In the genomic region with DNA sequence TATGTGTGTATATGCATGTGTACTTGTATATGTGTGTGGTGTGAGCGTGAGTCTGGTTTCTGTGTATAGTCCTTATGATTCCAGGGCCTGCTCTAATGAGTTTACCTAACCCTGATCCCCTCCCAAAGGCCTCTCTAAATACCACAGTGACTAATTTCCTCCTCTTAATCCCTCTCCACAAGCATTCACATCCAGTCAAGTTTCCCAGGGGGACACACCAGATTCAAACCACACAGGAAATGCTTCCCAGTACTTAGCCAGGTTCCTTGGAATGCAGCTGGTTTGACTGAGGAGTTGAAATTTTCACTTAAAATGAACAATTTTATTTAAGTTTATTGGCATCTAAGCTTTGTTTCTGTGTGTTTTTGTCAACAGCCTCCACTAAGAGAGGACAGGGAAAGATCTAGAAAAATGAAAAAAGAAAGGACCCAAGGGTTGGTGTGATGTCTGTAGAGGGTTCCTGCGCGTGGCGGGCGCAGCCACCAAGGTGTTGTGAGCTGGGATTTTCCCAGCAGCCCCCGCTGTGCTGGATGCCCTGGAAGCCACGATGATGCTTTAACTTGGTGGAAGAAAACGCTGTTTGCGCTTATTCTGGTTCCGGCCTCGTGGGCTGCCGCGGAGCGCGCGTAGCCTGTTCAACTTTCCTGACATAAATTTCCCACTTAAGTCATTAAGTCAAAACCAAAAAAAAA, we compare ENCODE assay signal across 7 mouse cellular contexts. TPM values are rescaled to one million over a fixed set of nuclear protein-coding genes. Genes with fewer than 3 reads are reported as not detected.
DNase-seq lines count a peak whose midpoint lies in the region; ATAC-seq and TF ChIP-seq lines count a peak whose summit lies in the region.

No protein-coding gene starts in this region.

- H3K4me3 ChIP-seq in neural tube, embryonic 11.5 days (ENCODE audit: low read depth, low read length), result peak overlapping the region; percentile 29
- peak overlapping the region; percentile 28 for H3K4me3 ChIP-seq in cortical plate, adult 2 months (ENCODE audit: insufficient read depth, low read length)
- peak overlapping the region; percentile 40 for H3K4me3 ChIP-seq in hindbrain, embryonic 14.5 days (replicated peaks; ENCODE audit: low read length)
- peak overlapping the region; percentile 34 for H3K4me3 ChIP-seq in midbrain, embryonic 14.5 days (replicated peaks; ENCODE audit: low read depth, low read length)

- intact Hi-C loops in left cerebral cortex, postnatal 36 days (cut with DNase I), result loop anchor here (1.0 to 5.0 kb wide), 3 partner anchors 57 to 108 kb away; partner anchors contain the start of gene Nsmce1

- H3K9ac ChIP-seq in neural tube, embryonic 11.5 days (ENCODE audit: low read length), result peak overlapping the region; percentile 47
- H3K9ac ChIP-seq in hindbrain, embryonic 14.5 days, result peak overlapping the region; percentile 61
- peak overlapping the region; percentile 44 for H3K9ac ChIP-seq in midbrain, embryonic 14.5 days (replicated peaks; ENCODE audit: low read length)

- DNase-seq in neural tube, embryonic 11.5 days (ENCODE audit: low spot score), result no peak
- no peak for DNase-seq in neural tube, embryonic 10.5 days (ENCODE audit: extremely low spot score, low spot score)
- DNase-seq in hindbrain, embryonic 14.5 days (ENCODE audit: low spot score), result no peak
- peak; percentile 42 for DNase-seq in midbrain, embryonic 14.5 days
- no peak for DNase-seq in left cerebral cortex, postnatal 36 days (ENCODE audit: low spot score in 2 of 2)

- TF ChIP-seq POLR2A in cortical plate, adult 2 months (IDR thresholded peaks at IDR 0.05; ENCODE audit: extremely low read depth, insufficient read depth, low read length), result no peak

- no peak for TF ChIP-seq CTCF in cortical plate, adult 2 months (IDR thresholded peaks at IDR 0.05; ENCODE audit: extremely low read depth, insufficient read depth, low read length)

- no peaks in the 10 kb centered on the region for H3K4me1 ChIP-seq in neural tube, embryonic 11.5 days (ENCODE audit: control insufficient read depth, insufficient read depth, low read length)
- no peaks in the 10 kb centered on the region for H3K4me1 ChIP-seq in cortical plate, adult 2 months (ENCODE audit: control insufficient read depth, insufficient read depth, low read length)
- 0 out of 2 replicates have a peak, but pooled peaks cover 3% of the 10 kb centered on the region for H3K4me1 ChIP-seq in hindbrain, embryonic 14.5 days (replicated peaks; ENCODE audit: control insufficient read depth, insufficient read depth, low read length)
- H3K4me1 ChIP-seq in midbrain, embryonic 14.5 days (ENCODE audit: control insufficient read depth, insufficient read depth, low read length), result peaks cover 5% of the 10 kb centered on the region

- no peaks in the 10 kb centered on the region for H3K27me3 ChIP-seq in neural tube, embryonic 11.5 days (ENCODE audit: control insufficient read depth, insufficient read depth, low read length)
- H3K27me3 ChIP-seq in hindbrain, embryonic 14.5 days (ENCODE audit: control insufficient read depth, insufficient read depth, low read length), result no peaks in the 10 kb centered on the region
- H3K27me3 ChIP-seq in midbrain, embryonic 14.5 days (ENCODE audit: control insufficient read depth, insufficient read depth, low read length), result no peaks in the 10 kb centered on the region

- ATAC-seq in neural tube, embryonic 11.5 days (ENCODE audit: insufficient read depth, low FRiP score, low TSS enrichment), result no peak
- ATAC-seq in hindbrain, embryonic 14.5 days (ENCODE audit: low FRiP score), result no peak
- no peak for ATAC-seq in midbrain, embryonic 14.5 days (ENCODE audit: low FRiP score, low TSS enrichment)
- ATAC-seq in erythroid progenitor cell, adult 5-6 weeks (replicated peaks; ENCODE audit: low FRiP score, poor library complexity, severe bottlenecking), result no peak

- H3K36me3 ChIP-seq in neural tube, embryonic 11.5 days (ENCODE audit: control insufficient read depth, insufficient read depth, low read length), result no peaks in the 10 kb centered on the region
- no peaks in the 10 kb centered on the region for H3K36me3 ChIP-seq in hindbrain, embryonic 14.5 days (replicated peaks; ENCODE audit: control insufficient read depth, insufficient read depth)
- no peaks in the 10 kb centered on the region for H3K36me3 ChIP-seq in midbrain, embryonic 14.5 days (ENCODE audit: control insufficient read depth, insufficient read depth, low read length)

- no peak overlapping the region for H3K27ac ChIP-seq in neural tube, embryonic 11.5 days (ENCODE audit: low read depth, low read length)
- no peak overlapping the region for H3K27ac ChIP-seq in cortical plate, adult 2 months (ENCODE audit: insufficient read depth, low read length)
- no peak overlapping the region for H3K27ac ChIP-seq in hindbrain, embryonic 14.5 days
- H3K27ac ChIP-seq in midbrain, embryonic 14.5 days (replicated peaks; ENCODE audit: low read depth, low read length), result no peak overlapping the region

- 10% methylated on average over 16 of the region's 16 CpGs for WGBS in neural tube, embryonic 11.5 days
- 9% methylated on average over 16 of the region's 16 CpGs for WGBS in hindbrain, embryonic 14.5 days
- 6% methylated on average over 16 of the region's 16 CpGs for WGBS in midbrain, embryonic 14.5 days

- H3K9me3 ChIP-seq in neural tube, embryonic 11.5 days (ENCODE audit: control insufficient read depth, low read length), result no peaks in the 10 kb centered on the region
- H3K9me3 ChIP-seq in hindbrain, embryonic 14.5 days (ENCODE audit: control insufficient read depth, low read length), result no peaks in the 10 kb centered on the region
- no peaks in the 10 kb centered on the region for H3K9me3 ChIP-seq in midbrain, embryonic 14.5 days (ENCODE audit: control insufficient read depth, low read length)

- peak overlapping the region; percentile 76 for H3K4me2 ChIP-seq in neural tube, embryonic 11.5 days (ENCODE audit: low read depth)
- peak overlapping the region; percentile 96 for H3K4me2 ChIP-seq in hindbrain, embryonic 14.5 days (replicated peaks)
- H3K4me2 ChIP-seq in midbrain, embryonic 14.5 days (ENCODE audit: low read length), result peak overlapping the region; percentile 81

RNA-seq across cellular contexts. Expression of gene Il21r, which starts 22.5 kb away (rescaled TPM):
- polyA plus RNA-seq in neural tube, embryonic 11.5 days (2014; fragmentation: Nextera tagmentation; extraction: Ambion mirVana), result 0.25 and 0.42 TPM in 2 replicates
- 1.3 and 1.5 TPM in 2 replicates for polyA plus RNA-seq in cortical plate, adult 2 months (2012; rRNA removed)
- polyA plus RNA-seq in hindbrain, embryonic 14.5 days (2014; fragmentation: Nextera tagmentation; extraction: Ambion mirVana), result 0.40 and 0.50 TPM in 2 replicates
- polyA plus RNA-seq in midbrain, embryonic 14.5 days (2014; fragmentation: Nextera tagmentation; extraction: Ambion mirVana), result 0.13 TPM in 1 of 2 replicates, not detected in the other
- total RNA-seq in erythroid progenitor cell, adult 5-6 weeks (2015; ENCODE audit: low replicate concordance), result 1.7 and 1.8 TPM in 2 replicates
- 2.2 and 2.7 TPM in 2 replicates for total RNA-seq in erythroid progenitor cell, adult 5-6 weeks (2017; ENCODE audit: low replicate concordance)
- 1 to 10 TPM; 1.5 to 1.6 TPM for total RNA-seq in left cerebral cortex, postnatal 36 days (2021)

RNA-seq across cellular contexts. Expression of gene Il4ra, which starts 28.9 kb away (rescaled TPM):
- 3.3 and 4.5 TPM in 2 replicates for polyA plus RNA-seq in neural tube, embryonic 11.5 days (2014; fragmentation: Nextera tagmentation; extraction: Ambion mirVana)
- polyA plus RNA-seq in cortical plate, adult 2 months (2012; rRNA removed), result 5.4 and 6.2 TPM in 2 replicates
- 3.9 and 4.6 TPM in 2 replicates for polyA plus RNA-seq in hindbrain, embryonic 14.5 days (2014; fragmentation: Nextera tagmentation; extraction: Ambion mirVana)
- 2.4 and 4.7 TPM in 2 replicates for polyA plus RNA-seq in midbrain, embryonic 14.5 days (2014; fragmentation: Nextera tagmentation; extraction: Ambion mirVana)
- total RNA-seq in erythroid progenitor cell, adult 5-6 weeks (2015; ENCODE audit: low replicate concordance), result 0.84 and 2.2 TPM in 2 replicates
- 3.3 and 5.7 TPM in 2 replicates for total RNA-seq in erythroid progenitor cell, adult 5-6 weeks (2017; ENCODE audit: low replicate concordance)
- total RNA-seq in left cerebral cortex, postnatal 36 days (2021), result 1 to 10 TPM; 5.7 to 5.9 TPM
